Mouse (Mus musculus): ENCODE data around the gene Sec22c. TPM values are rescaled to one million over a fixed set of nuclear protein-coding genes. Genes with fewer than 3 reads are reported as not detected.

Sec22c gene
- polyA plus RNA-seq, 1 experiment from 2014 or later, result 39.2 TPM

- peak; percentile 65 for ATAC-seq (replicated peaks)
- Histone ChIP-seq H3K9me3 (no peaks in the 10 kb centered on the region), H3K4me3 (no peak overlapping the region), H3K27me3 (peaks cover 12% of the 10 kb centered on the region; the same call in 1 of the 2 replicates), H3K36me3 (no peaks in the 10 kb centered on the region), H3K4me2 (replicated peaks) (no peak overlapping the region), H3K4me1 (peaks cover 38% of the 10 kb centered on the region), H3K27ac (replicated peaks) (peak overlapping the region; percentile 93), H3K9ac (replicated peaks) (no peak overlapping the region)
- 57% methylated on average over 16 of the region's 16 CpGs for WGBS
Measured at GRCm38 (mm10) chr9:121666957-121667630, 38.2 kb downstream of the Sec22c start.

- Histone ChIP-seq H3K9ac (replicated peaks) (no peak overlapping the region), H3K4me2 (replicated peaks) (no peak overlapping the region), H3K9me3 (no peaks in the 10 kb centered on the region), H3K27me3 (no peaks in the 10 kb centered on the region), H3K4me3 (no peak overlapping the region), H3K27ac (replicated peaks) (no peak overlapping the region), H3K36me3 (no peaks in the 10 kb centered on the region), H3K4me1 (peaks cover 27% of the 10 kb centered on the region)
- 81% methylated on average over 5 of the region's 5 CpGs for WGBS
- no peak for ATAC-seq (replicated peaks)
Measured at GRCm38 (mm10) chr9:121664104-121664503, 41.2 kb downstream of the Sec22c start.

- Histone ChIP-seq H3K27me3 (no peaks in the 10 kb centered on the region), H3K4me3 (no peak overlapping the region), H3K4me2 (replicated peaks) (no peak overlapping the region), H3K9ac (replicated peaks) (no peak overlapping the region), H3K36me3 (no peaks in the 10 kb centered on the region), H3K27ac (replicated peaks) (no peak overlapping the region), H3K9me3 (no peaks in the 10 kb centered on the region), H3K4me1 (peaks cover 25% of the 10 kb centered on the region)
- ATAC-seq (replicated peaks), result no peak
- 84% methylated on average over 6 of the region's 6 CpGs for WGBS
Measured at GRCm38 (mm10) chr9:121663467-121663866, 41.8 kb downstream of the Sec22c start.

GRCm38 (mm10) chr9:121659791-121660190 is 45.5 kb downstream of the Sec22c start:
- no peaks in the 10 kb centered on the region for H3K9me3 ChIP-seq
- no peaks in the 10 kb centered on the region for H3K27me3 ChIP-seq
- WGBS, result 80% methylated on average over 7 of the region's 7 CpGs
- H3K4me2 ChIP-seq (replicated peaks), result no peak overlapping the region
- H3K36me3 ChIP-seq, result no peaks in the 10 kb centered on the region
- H3K9ac ChIP-seq (replicated peaks), result no peak overlapping the region
- no peak overlapping the region for H3K27ac ChIP-seq (replicated peaks)
- no peak overlapping the region for H3K4me3 ChIP-seq
- H3K4me1 ChIP-seq, result 0 out of 2 replicates have a peak, but pooled peaks cover 3% of the 10 kb centered on the region
- no peak for ATAC-seq (replicated peaks)

- H3K9ac ChIP-seq (replicated peaks), result no peak overlapping the region
- H3K4me3 ChIP-seq, result no peak overlapping the region
- H3K36me3 ChIP-seq, result no peaks in the 10 kb centered on the region
- 85% methylated on average over 7 of the region's 7 CpGs for WGBS
- H3K4me1 ChIP-seq, result 0 out of 2 replicates have a peak, but pooled peaks cover 3% of the 10 kb centered on the region
- ATAC-seq (replicated peaks), result no peak
- no peak overlapping the region for H3K4me2 ChIP-seq (replicated peaks)
- no peaks in the 10 kb centered on the region for H3K9me3 ChIP-seq
- no peak overlapping the region for H3K27ac ChIP-seq (replicated peaks)
- H3K27me3 ChIP-seq, result no peaks in the 10 kb centered on the region
Measured at GRCm38 (mm10) chr9:121658248-121658647, 47.0 kb downstream of the Sec22c start.

- no peaks in the 10 kb centered on the region for H3K9me3 ChIP-seq
- H3K4me1 ChIP-seq, result 0 out of 2 replicates have a peak, but pooled peaks cover 3% of the 10 kb centered on the region
- no peak for ATAC-seq (replicated peaks)
- no peak overlapping the region for H3K4me2 ChIP-seq (replicated peaks)
- no peak overlapping the region for H3K9ac ChIP-seq (replicated peaks)
- no peak overlapping the region for H3K4me3 ChIP-seq
- no peak overlapping the region for H3K27ac ChIP-seq (replicated peaks)
- 63% methylated on average over 13 of the region's 13 CpGs for WGBS
- H3K36me3 ChIP-seq, result no peaks in the 10 kb centered on the region
- no peaks in the 10 kb centered on the region for H3K27me3 ChIP-seq
Measured at GRCm38 (mm10) chr9:121657143-121657542, 48.1 kb downstream of the Sec22c start.

GRCm38 (mm10) chr9:121656322-121656721 is 49.0 kb downstream of the Sec22c start:
- H3K4me2 ChIP-seq (replicated peaks), result no peak overlapping the region
- no peak for ATAC-seq (replicated peaks)
- no peak overlapping the region for H3K27ac ChIP-seq (replicated peaks)
- H3K4me3 ChIP-seq, result no peak overlapping the region
- no peak overlapping the region for H3K9ac ChIP-seq (replicated peaks)
- 0 out of 2 replicates have a peak, but pooled peaks cover 3% of the 10 kb centered on the region for H3K4me1 ChIP-seq
- H3K36me3 ChIP-seq, result no peaks in the 10 kb centered on the region
- no peaks in the 10 kb centered on the region for H3K27me3 ChIP-seq
- no peaks in the 10 kb centered on the region for H3K9me3 ChIP-seq
- 86% methylated on average over 5 of the region's 5 CpGs for WGBS

GRCm38 (mm10) chr9:121653668-121654067 is 51.6 kb downstream of the Sec22c start:
- no peaks in the 10 kb centered on the region for H3K9me3 ChIP-seq
- no peak for ATAC-seq (replicated peaks)
- H3K9ac ChIP-seq (replicated peaks), result no peak overlapping the region
- H3K4me1 ChIP-seq, result 0 out of 2 replicates have a peak, but pooled peaks cover 3% of the 10 kb centered on the region
- WGBS, result 90% methylated on average over 10 of the region's 10 CpGs
- H3K4me3 ChIP-seq, result no peak overlapping the region
- no peak overlapping the region for H3K4me2 ChIP-seq (replicated peaks)
- no peak overlapping the region for H3K27ac ChIP-seq (replicated peaks)
- H3K27me3 ChIP-seq, result no peaks in the 10 kb centered on the region
- H3K36me3 ChIP-seq, result no peaks in the 10 kb centered on the region

- peaks cover 11% of the 10 kb centered on the region for H3K4me1 ChIP-seq
- H3K27ac ChIP-seq (replicated peaks), result no peak overlapping the region
- no peak overlapping the region for H3K9ac ChIP-seq (replicated peaks)
- no peak overlapping the region for H3K4me3 ChIP-seq
- peaks cover 19% of the 10 kb centered on the region for H3K27me3 ChIP-seq
- no peaks in the 10 kb centered on the region for H3K9me3 ChIP-seq
- no peak for ATAC-seq (replicated peaks)
- 85% methylated on average over 7 of the region's 7 CpGs for WGBS
- H3K36me3 ChIP-seq, result no peaks in the 10 kb centered on the region
- H3K4me2 ChIP-seq (replicated peaks), result no peak overlapping the region
Measured at GRCm38 (mm10) chr9:121647026-121647425, 58.3 kb downstream of the Sec22c start.

- WGBS, result 73% methylated on average over 3 of the region's 3 CpGs
- Histone ChIP-seq H3K27me3 (peaks cover 38% of the 10 kb centered on the region), H3K9ac (replicated peaks) (no peak overlapping the region), H3K4me2 (replicated peaks) (no peak overlapping the region), H3K9me3 (no peaks in the 10 kb centered on the region), H3K27ac (replicated peaks) (no peak overlapping the region), H3K4me1 (peaks cover 22% of the 10 kb centered on the region), H3K4me3 (no peak overlapping the region), H3K36me3 (no peaks in the 10 kb centered on the region)
- no peak for ATAC-seq (replicated peaks)
Measured at GRCm38 (mm10) chr9:121644855-121645254, 60.4 kb downstream of the Sec22c start.

GRCm38 (mm10) chr9:121642401-121643181 is 62.7 kb downstream of the Sec22c start, which contains the start of gene Vipr1:
Vipr1 (plus strand) TSS chr9:121642716.
- H3K4me3 ChIP-seq, result peak within 1 kb of the TSS; percentile 69
- peak within 1 kb of the TSS; percentile 94 for H3K4me2 ChIP-seq (replicated peaks)
- H3K9ac ChIP-seq (replicated peaks), result peak within 1 kb of the TSS; percentile 49
- ATAC-seq (replicated peaks), result peak; percentile 90
- H3K27ac ChIP-seq (replicated peaks), result no peak within 1 kb of the TSS
- H3K36me3 ChIP-seq, result no peaks in the 10 kb centered on the region
- peaks cover 25% of the 10 kb centered on the region for H3K4me1 ChIP-seq
- WGBS, result under 1% methylated on average over 76 of the region's 79 CpGs
- H3K9me3 ChIP-seq, result no peaks in the 10 kb centered on the region
- peaks cover 38% of the 10 kb centered on the region for H3K27me3 ChIP-seq

GRCm38 (mm10) chr9:121642001-121642400 is 63.3 kb downstream of the Sec22c start, which contains the start of gene Lyzl4:
Lyzl4 (minus strand) TSS chr9:121642096.
- Histone ChIP-seq H3K4me1 (peaks cover 25% of the 10 kb centered on the region), H3K4me3 (peak within 1 kb of the TSS; percentile 69), H3K9me3 (no peaks in the 10 kb centered on the region), H3K27me3 (peaks cover 38% of the 10 kb centered on the region), H3K27ac (replicated peaks) (no peak within 1 kb of the TSS), H3K9ac (replicated peaks) (peak within 1 kb of the TSS; percentile 49), H3K4me2 (replicated peaks) (peak within 1 kb of the TSS; percentile 94), H3K36me3 (no peaks in the 10 kb centered on the region)
- peak; percentile 51 for ATAC-seq (replicated peaks)
- 1% methylated on average over 26 of the region's 26 CpGs for WGBS
